Mouse (Mus musculus) embryo, embryonic 10 days (tissue): ENCODE results near the gene Wnt8b.

ENCODE experiments used
- DNase-seq: peaks from one replicate; pipeline ENCODE4 v3.0.0-alpha.2; 2015; ENCODE audit warnings: low spot score

Wnt8b gene

DNA sequence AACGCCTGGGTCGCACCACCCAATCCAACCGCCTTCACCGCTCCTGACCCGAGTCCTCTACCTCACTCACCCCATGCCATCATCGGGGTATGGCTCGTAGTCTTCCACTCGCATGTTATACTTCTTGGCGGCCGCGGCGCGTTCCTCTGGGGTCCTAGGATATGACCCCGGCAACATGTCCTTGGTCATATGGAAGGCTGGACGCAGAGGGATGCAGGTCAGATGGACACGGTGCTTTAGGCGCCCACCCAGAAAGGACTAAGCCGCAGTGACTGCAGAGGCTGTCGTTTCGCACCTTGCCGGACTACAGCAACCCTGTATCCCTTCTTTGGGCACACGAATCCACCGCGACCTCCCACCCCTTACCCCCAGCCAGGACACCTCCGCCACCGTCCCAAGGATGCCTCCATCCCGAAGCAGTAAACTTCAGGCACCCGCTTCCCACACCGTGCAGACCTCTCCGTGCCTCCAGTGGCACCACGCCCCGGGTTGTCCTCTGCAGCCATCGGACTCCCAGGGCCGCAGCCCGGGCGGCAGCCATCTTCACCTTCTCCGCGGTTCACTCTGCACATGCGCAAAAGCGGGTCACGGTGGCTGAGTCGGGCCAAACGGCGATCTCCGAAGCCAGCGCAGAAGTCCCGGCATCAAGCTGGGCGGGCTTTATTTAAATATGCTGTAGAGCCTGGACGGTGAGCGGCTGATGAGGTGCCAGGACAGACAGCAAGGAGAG lies 61.8 kb downstream of the Wnt8b start, which contains the start of gene Ndufb8:
Gene Ndufb8, minus strand, starts transcription at position 580 of the 730 bp plus-strand sequence.
- peak; percentile 97 for DNase-seq

DNA sequence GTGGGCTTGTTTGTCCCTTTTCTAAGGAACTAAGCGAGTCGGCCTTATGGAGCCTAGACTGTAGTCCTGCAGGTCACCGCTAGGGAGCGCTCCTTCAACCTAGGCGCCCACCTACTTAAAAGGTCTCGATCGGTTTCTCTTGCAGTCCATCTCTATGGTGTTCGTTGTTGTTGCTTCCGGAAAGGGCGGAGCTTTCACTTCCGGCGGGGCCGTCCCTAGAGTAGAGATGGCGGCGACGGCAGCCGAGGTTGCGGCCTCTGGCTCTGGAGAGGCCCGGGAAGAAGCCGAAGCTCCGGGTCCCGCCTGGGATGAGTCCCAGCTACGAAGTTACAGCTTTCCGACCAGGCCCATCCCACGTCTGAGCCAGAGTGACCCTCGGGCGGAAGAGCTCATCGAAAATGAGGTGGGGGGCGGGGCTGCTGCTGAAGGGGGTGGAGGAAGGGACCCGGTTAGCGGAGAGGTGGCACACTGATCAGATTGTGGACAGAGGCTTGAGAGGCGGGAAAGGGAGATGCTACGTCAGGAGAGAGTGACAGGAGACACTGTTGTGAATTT lies 69.5 kb downstream of the Wnt8b start, which contains the start of gene Hif1an:
Gene Hif1an, plus strand, starts transcription at position 199 of the 555 bp plus-strand sequence.
- DNase-seq = peak; percentile 98
